Mouse (Mus musculus): ENCODE measurements around the gene H2-K1.

DNA sequence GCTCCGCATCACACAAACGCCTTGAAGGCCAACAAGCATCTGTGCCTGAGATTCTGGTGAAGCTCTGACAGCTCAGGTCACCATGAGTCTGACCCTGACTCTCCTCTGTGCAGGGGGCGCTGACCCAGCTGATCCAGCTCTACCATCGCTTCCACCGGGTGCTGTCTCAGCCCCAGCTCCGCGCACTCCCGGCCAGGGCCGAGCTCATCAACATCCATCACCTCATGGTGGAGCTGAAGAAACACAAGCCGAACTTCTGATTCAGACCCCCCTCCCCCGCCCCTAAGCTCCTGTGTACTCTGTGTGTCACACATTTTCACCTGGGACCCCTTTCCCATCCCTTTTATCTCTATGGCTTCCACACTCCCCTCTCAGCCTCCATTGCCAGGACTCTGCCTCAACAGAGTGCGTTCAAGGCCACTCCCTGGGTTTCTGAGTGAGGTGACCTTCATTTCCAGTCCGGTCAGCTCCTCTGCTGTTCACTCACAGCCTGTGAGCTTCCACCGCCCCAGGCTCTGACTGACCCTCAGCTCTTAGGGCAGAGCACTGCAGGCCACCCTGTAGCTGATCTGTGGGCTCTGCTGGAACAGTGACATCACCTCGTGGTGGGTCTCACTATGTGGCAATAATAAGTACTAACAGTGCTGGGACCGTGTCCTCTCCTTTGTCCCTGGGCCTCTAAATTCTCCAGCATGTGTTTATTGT, 34.1 kb downstream of the H2-K1 start:
- TF ChIP-seq CTCF (IDR thresholded peaks at IDR 0.05; ENCODE audit: borderline replicate concordance, insufficient read depth, low read length), result no peak
- no peak for TF ChIP-seq POLR2A (IDR thresholded peaks at IDR 0.05; ENCODE audit: low read depth, low read length)

All from embryonic fibroblast, embryonic 13.5 days (primary cell).